Mouse (Mus musculus): Measurements from ENCODE around the gene Basp1. TPM values are rescaled to one million over a fixed set of nuclear protein-coding genes. Genes with fewer than 3 reads are reported as not detected.

Basp1 gene
- total RNA-seq, 2 experiments from 2014 or later, result 1.4 to 3.1 TPM

DNA sequence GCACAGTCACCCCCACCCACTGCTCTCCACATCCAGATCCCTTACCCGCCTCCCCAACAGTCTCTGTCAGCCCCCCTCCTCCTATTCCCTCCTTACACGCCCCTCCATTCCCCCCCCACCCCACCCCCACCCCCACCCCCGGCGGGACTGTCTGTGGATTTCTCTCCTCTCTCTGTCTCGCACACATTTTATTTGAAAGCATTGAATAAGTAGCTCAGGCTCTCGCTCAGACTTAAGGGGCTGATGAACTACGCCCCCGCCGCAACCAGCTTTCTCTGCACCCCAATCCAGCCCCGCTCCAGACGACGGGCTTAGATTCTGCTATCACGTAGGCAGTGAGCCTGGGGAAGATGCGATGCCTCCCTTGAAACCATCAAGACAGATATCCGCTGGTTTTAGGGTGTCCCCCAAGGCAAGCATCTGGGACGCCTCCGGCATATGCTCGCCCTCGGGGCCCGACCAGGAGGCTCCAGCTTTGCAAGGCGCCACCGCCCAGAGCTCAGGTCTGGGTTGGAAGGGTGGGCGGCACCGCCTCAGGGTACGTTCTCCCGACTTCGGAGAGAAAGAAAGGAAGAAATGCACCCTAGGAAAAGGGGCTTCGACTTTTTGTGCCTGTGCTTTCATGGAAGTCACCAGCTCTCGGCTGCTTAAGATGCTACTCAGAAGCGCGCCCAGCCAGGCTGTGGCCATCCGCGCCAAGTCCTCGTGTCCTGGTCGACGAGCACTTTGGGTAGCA, 615 bp upstream of the Basp1 start:
- DNase-seq, result no peak
- no peak for TF ChIP-seq CTCF (IDR thresholded peaks at IDR 0.05)
- intact Hi-C loops (cut with DNase I), result loop anchor here (2.0 to 10.0 kb wide), 3 partner anchors 367 to 825 kb away; no protein-coding TSS in a partner anchor
- Histone ChIP-seq H3K4me3 (peak overlapping the region; percentile 82), H3K27ac (peak overlapping the region; percentile 31; the same call in 1 of the 2 replicates)

DNA sequence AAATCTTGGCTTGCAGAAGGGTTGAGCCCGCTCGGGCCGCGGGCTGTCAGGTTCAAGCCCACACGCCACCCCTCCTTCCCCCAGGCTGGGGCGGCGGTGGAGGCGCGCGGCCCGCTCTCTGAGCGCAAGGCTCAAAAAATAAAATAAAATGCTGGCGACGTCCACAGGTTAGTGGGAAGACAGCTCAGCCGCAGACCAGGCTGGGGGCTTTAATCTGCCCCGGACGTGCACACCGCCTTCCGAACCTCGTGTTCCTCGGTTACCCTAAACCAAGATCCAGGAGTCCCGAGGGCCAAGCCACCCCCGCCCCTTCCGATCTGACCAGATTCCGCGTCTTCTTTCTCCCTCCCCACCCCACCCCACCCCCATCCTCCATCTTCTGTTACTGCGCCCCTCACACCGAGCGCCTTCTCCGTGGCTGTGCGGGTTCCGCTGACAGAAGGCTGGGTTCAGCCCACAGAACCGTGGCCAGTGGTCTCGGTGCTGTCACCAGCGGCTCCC, 753 bp downstream of the Basp1 start:
- H3K4me3 ChIP-seq, result peak overlapping the region; percentile 82
- TF ChIP-seq CTCF (IDR thresholded peaks at IDR 0.05), result no peak
- peak; percentile 28 for DNase-seq
- intact Hi-C loops (cut with DNase I), result loop anchor here (5.0 to 10.0 kb wide), 2 partner anchors 366 to 688 kb away; no protein-coding TSS in a partner anchor
- H3K27ac ChIP-seq, result peak overlapping the region; percentile 70; the same call in 1 of the 2 replicates

DNA sequence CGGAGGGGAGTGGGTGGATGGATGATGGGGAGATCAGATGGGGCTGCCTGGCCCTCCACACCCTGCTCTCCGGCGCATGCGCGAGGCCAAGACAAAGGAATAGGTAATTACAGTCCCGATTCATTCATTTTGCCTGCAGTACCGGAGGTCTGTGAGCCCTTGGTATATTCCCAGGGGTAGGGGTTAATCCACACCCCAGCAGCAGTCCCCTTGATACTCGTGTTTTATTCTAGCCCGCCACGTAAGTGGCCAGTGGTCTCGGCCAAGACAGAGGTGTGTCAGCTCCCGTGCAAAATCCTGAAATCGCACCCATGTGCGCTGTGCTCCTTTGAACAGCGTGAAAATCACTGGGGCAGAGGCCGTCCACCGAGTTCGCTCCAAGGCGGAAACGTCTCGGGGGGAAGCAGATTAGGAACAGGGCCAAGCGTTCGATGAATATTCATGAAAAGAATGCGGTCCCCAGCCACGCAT, 1.4 kb downstream of the Basp1 start:
- no peak overlapping the region for H3K27ac ChIP-seq
- peak; percentile 36 for DNase-seq
- peak overlapping the region; percentile 82 for H3K4me3 ChIP-seq
- TF ChIP-seq CTCF (IDR thresholded peaks at IDR 0.05), result no peak
- intact Hi-C loops (cut with DNase I), result loop anchor here (5.0 to 10.0 kb wide), 2 partner anchors 365 to 687 kb away; no protein-coding TSS in a partner anchor

DNA sequence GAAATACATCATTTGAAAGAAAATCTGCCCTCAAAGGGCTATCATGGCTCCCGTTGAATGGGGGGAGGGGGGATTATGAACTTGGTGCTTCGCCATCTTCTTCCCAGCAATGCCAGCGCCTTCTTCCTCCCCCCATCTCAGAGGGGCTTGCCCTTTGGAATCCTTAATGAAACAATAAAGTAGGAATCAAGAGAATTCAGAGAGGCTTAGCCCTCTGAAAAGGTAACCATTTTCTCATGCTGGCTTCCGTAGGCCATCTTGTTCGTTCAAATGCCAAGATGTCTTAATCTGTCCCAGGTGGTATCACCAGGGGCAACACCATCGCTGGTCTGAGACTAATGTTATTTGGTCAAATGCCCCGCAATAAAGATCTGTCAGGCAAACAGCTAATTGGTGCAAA, 2.1 kb downstream of the Basp1 start:
- Histone ChIP-seq H3K4me3 (peak overlapping the region; percentile 82), H3K27ac (no peak overlapping the region)
- intact Hi-C loops (cut with DNase I), result loop anchor here (5.0 to 10.0 kb wide), 2 partner anchors 364 to 687 kb away; no protein-coding TSS in a partner anchor
- no peak for TF ChIP-seq CTCF (IDR thresholded peaks at IDR 0.05)
- no peak for DNase-seq

- H3K27ac ChIP-seq, result no peak overlapping the region
- no peak overlapping the region for H3K4me3 ChIP-seq
- no peak for DNase-seq
- TF ChIP-seq CTCF (IDR thresholded peaks at IDR 0.05), result no peak
- intact Hi-C loops (cut with DNase I), result no loop called here
Observed at GRCm38 (mm10) chr15:25405926-25406325, 7.6 kb downstream of the Basp1 start.

GRCm38 (mm10) chr15:25403879-25404278, 9.7 kb downstream of the Basp1 start:
- DNase-seq, result no peak
- no peak for TF ChIP-seq CTCF (IDR thresholded peaks at IDR 0.05)
- Histone ChIP-seq H3K27ac (no peak overlapping the region), H3K4me3 (no peak overlapping the region)
- intact Hi-C loops (cut with DNase I), result no loop called here

DNA sequence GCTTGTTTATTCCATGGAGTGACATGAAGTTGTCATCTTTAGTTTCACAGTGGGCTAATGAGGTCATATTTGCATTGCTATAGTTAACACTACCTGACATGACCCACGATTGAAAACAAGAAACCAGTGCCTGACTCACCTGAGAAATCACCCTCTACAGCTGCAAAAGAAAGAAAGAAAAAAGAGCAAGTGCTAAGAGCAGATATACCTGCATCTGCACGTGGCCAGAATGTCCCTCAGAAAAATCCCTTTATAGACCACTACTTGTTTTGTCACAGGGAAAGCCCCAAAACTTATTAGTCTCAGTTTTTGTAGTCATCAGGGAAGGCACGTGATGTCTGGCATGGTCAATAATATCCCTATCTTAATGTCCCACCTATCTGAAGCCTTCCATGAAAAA, 11.6 kb downstream of the Basp1 start:
- Histone ChIP-seq H3K27ac (no peak overlapping the region), H3K4me3 (no peak overlapping the region)
- DNase-seq, result no peak
- TF ChIP-seq CTCF (IDR thresholded peaks at IDR 0.05), result no peak
- intact Hi-C loops (cut with DNase I), result no loop called here

GRCm38 (mm10) chr15:25400276-25400675, 13.3 kb downstream of the Basp1 start:
- no peak for TF ChIP-seq CTCF (IDR thresholded peaks at IDR 0.05)
- Histone ChIP-seq H3K4me3 (no peak overlapping the region), H3K27ac (no peak overlapping the region)
- intact Hi-C loops (cut with DNase I), result no loop called here
- no peak for DNase-seq

- no peak for TF ChIP-seq CTCF (IDR thresholded peaks at IDR 0.05)
- no peak overlapping the region for H3K27ac ChIP-seq
Observed at GRCm38 (mm10) chr15:25395912-25396590, 17.5 kb downstream of the Basp1 start.

DNA sequence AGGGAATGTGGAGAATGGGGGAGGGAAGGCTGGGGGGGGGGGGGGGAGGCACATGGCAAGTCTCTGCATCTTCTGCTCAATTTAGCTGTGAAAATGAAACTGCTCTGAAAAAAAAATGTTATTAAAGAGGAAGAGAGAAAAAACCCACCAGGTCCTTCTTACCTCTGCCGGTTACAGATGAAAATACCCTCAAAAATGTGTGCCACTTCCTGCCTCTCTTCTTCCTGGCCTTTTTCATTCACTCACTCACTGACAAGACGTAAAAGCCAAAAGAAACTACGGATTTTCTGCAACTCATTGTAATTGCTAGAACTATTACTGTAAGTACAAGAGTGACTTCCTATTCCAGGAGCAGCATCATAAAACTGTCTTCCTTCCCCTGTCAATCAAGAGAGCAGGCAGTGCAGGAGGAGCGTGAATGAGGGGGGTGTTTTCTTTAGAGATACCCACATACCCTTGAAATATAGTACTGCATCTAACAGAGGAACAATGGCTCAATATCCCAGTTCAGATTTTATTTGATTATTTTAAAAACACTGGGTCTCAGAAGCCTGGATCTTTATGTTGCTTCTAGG, 21.0 kb downstream of the Basp1 start:
- intact Hi-C loops (cut with DNase I), result no loop called here
- TF ChIP-seq CTCF (IDR thresholded peaks at IDR 0.05), result no peak
- no peak for DNase-seq
- no peak overlapping the region for H3K4me3 ChIP-seq
- no peak overlapping the region for H3K27ac ChIP-seq

More at GRCm38 (mm10) chr15:25395912-25396590, 17.5 kb downstream of the Basp1 start:
- no peak overlapping the region for H3K4me3 ChIP-seq
- no peak for DNase-seq
- intact Hi-C loops (cut with DNase I), result no loop called here

GRCm38 (mm10) chr15:25391210-25391609, 22.4 kb downstream of the Basp1 start:
- no peak for TF ChIP-seq CTCF (IDR thresholded peaks at IDR 0.05)
- H3K4me3 ChIP-seq, result no peak overlapping the region
- H3K27ac ChIP-seq, result no peak overlapping the region
- intact Hi-C loops (cut with DNase I), result no loop called here
- no peak for DNase-seq

DNA sequence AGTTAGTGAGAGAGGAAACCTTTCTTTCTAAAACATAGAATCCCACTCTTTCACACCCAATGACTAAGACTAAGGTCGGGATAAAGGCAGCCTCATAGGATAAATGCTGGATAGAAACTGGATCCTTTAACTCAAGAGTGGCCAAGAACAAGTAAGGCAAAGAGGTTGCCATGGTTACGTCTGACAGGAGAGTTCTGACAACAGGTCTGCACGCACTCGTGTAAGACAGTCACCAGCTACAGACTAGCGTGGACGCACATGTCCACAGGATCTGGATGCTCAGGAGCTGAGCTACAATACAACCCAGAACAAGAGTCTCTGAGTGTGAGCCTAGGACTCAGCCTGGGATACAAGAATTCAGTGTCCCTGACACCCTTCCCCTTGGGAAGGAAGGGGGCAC, 26.0 kb downstream of the Basp1 start:
- Histone ChIP-seq H3K27ac (no peak overlapping the region), H3K4me3 (no peak overlapping the region)
- no peak for DNase-seq
- TF ChIP-seq CTCF (IDR thresholded peaks at IDR 0.05), result no peak
- intact Hi-C loops (cut with DNase I), result no loop called here

DNA sequence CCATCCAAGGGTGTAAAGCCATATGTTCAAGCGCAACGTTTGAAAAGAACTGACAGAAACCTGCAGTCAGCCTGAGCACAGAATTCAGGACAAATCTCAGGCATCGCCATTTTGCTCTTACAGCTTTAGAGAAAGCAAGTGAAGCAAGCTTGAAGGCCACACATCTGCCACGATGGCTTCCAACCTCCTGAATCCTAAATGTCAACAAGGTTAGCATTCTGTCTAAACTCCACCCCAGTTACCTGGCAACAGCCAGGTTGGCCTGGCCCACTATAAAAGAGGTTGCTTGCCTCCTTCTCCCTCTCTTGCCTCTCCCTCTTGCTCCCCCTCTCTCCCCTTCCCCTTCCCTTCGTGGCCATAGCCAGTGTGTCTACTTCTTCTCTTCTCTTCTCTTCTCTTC, 33.5 kb downstream of the Basp1 start:
- no peak for TF ChIP-seq CTCF (IDR thresholded peaks at IDR 0.05)

More for the DNA sequence above, 33.5 kb downstream of the Basp1 start:
- DNase-seq, result no peak
- Histone ChIP-seq H3K4me3 (no peak overlapping the region), H3K27ac (no peak overlapping the region)
- intact Hi-C loops (cut with DNase I), result no loop called here
